ENCODE assay signal across 8 mouse cellular contexts in genomic region chr17:70817862-70818451, GRCm38 (mm10). TPM values are rescaled to one million over a fixed set of nuclear protein-coding genes. Genes with fewer than 3 reads are reported as not detected.
A peak's percentile ranks its signal among the peaks of the same experiment; 100 is the strongest.
DNase-seq lines count a peak whose midpoint lies in the region; ATAC-seq and TF ChIP-seq lines count a peak whose summit lies in the region.

No protein-coding gene starts in this region.

- H3K36me3 ChIP-seq in heart, embryonic 10.5 days, result no peaks in the 10 kb centered on the region
- no peaks in the 10 kb centered on the region for H3K36me3 ChIP-seq in forebrain, postnatal 0 days (ENCODE audit: insufficient read depth)
- no peaks in the 10 kb centered on the region for H3K36me3 ChIP-seq in limb, embryonic 10.5 days

- peak; percentile 54; the same call in 1 of the 2 replicates for ATAC-seq in forebrain, postnatal 0 days

- 2% methylated on average over 50 of the region's 51 CpGs for WGBS in heart, embryonic 10.5 days
- WGBS in forebrain, postnatal 0 days, result 12% methylated on average over 51 of the region's 51 CpGs
- 2% methylated on average over 50 of the region's 51 CpGs for WGBS in limb, embryonic 10.5 days

- TF ChIP-seq CTCF in forebrain, postnatal 0 days (IDR thresholded peaks at IDR 0.05; ENCODE audit: low read depth), result no peak

- no peaks in the 10 kb centered on the region for H3K4me1 ChIP-seq in heart, embryonic 10.5 days
- no peaks in the 10 kb centered on the region for H3K4me1 ChIP-seq in forebrain, postnatal 0 days (ENCODE audit: insufficient read depth)
- peaks cover 9% of the 10 kb centered on the region; the same call in 1 of the 2 replicates for H3K4me1 ChIP-seq in limb, embryonic 10.5 days

- peak overlapping the region; percentile 61 for H3K4me3 ChIP-seq in heart, embryonic 10.5 days
- peak overlapping the region; percentile 36 for H3K4me3 ChIP-seq in forebrain, postnatal 0 days (ENCODE audit: low read depth, low read length)
- H3K4me3 ChIP-seq in limb, embryonic 10.5 days, result peak overlapping the region; percentile 63

- H3K9me3 ChIP-seq in heart, embryonic 10.5 days, result no peaks in the 10 kb centered on the region
- no peaks in the 10 kb centered on the region for H3K9me3 ChIP-seq in forebrain, postnatal 0 days (ENCODE audit: low read length)
- no peaks in the 10 kb centered on the region for H3K9me3 ChIP-seq in limb, embryonic 10.5 days (replicated peaks)

- peak overlapping the region; percentile 72 for H3K4me2 ChIP-seq in forebrain, postnatal 0 days (ENCODE audit: low read depth)

- H3K27ac ChIP-seq in heart, embryonic 10.5 days, result peak overlapping the region; percentile 65
- no peak overlapping the region for H3K27ac ChIP-seq in forebrain, postnatal 0 days (ENCODE audit: low read depth, low read length)
- peak overlapping the region; percentile 68 for H3K27ac ChIP-seq in limb, embryonic 10.5 days

- H3K27me3 ChIP-seq in heart, embryonic 10.5 days (ENCODE audit: insufficient read depth, poor library complexity, severe bottlenecking), result peaks cover 39% of the 10 kb centered on the region
- peaks cover 4% of the 10 kb centered on the region; the same call in 1 of the 2 replicates for H3K27me3 ChIP-seq in forebrain, postnatal 0 days (ENCODE audit: insufficient read depth, low read length)
- peaks cover 54% of the 10 kb centered on the region for H3K27me3 ChIP-seq in limb, embryonic 10.5 days (ENCODE audit: low read depth, poor library complexity, severe bottlenecking)

- peak overlapping the region; percentile 39; the same call in 1 of the 2 replicates for H3K9ac ChIP-seq in forebrain, postnatal 0 days

- intact Hi-C loops in gastrocnemius, postnatal 14 days (cut with DNase I; ENCODE audit: low total_unique reads), result no loop called here

- no peak for DNase-seq in heart, embryonic 10.5 days (ENCODE audit: low spot score)
- DNase-seq in heart, adult 18-20 months, result no peak
- peak; percentile 56 for DNase-seq in adrenal gland, postnatal 10 days
- DNase-seq in forebrain, postnatal 0 days, result peak; percentile 47
- peak; percentile 62 for DNase-seq in limb, embryonic 10.5 days (ENCODE audit: low spot score)
- DNase-seq in neural tube, embryonic 10.5 days (ENCODE audit: extremely low spot score, low spot score), result peak; percentile 58
- DNase-seq in ovary, postnatal 10 days (ENCODE audit: low spot score), result no peak
- no peak for DNase-seq in gastrocnemius, postnatal 14 days

RNA-seq across cellular contexts. Expression of gene Tgif1, which starts 35.4 kb away (rescaled TPM):
- polyA plus RNA-seq in heart, embryonic 10.5 days (2016; fragmentation: Nextera tagmentation; extraction: Ambion mirVana), result 31.5 and 58.1 TPM in 2 replicates
- total RNA-seq in heart, adult 18-20 months (2021), result 1 to 10 TPM; 2.6 to 4.6 TPM
- total RNA-seq in adrenal gland, postnatal 10 days (2021), result 10 to 100 TPM; 35.7 to 51.8 TPM
- 3.0 and 3.5 TPM in 2 replicates for total RNA-seq in forebrain, postnatal 0 days (2014; rRNA removed)
- 4.4 and 5.2 TPM in 2 replicates for polyA plus RNA-seq in forebrain, postnatal 0 days (2015; fragmentation: Nextera tagmentation; extraction: Ambion mirVana)
- polyA plus RNA-seq in limb, embryonic 10.5 days (2016; fragmentation: Nextera tagmentation; extraction: Ambion mirVana), result 105 and 132 TPM in 2 replicates
- total RNA-seq in gastrocnemius, postnatal 14 days (2021), result 1 to 10 TPM; 7.2 to 7.3 TPM

Comparison
In these comparisons a context has a peak if more than half of its experiments do, and no peak if none do; other contexts are left out.
1. DNase-seq: peak in adrenal gland, postnatal 10 days (single experiment), forebrain, postnatal 0 days (single experiment), limb, embryonic 10.5 days (single experiment) and neural tube, embryonic 10.5 days (single experiment); none in heart, embryonic 10.5 days (single experiment), heart, adult 18-20 months (0 of 2), ovary, postnatal 10 days (single experiment) and gastrocnemius, postnatal 14 days (single experiment).
2. Peak in every context shown above with its lines, with median percentiles within 50 percentile points of each other: H3K4me3 ChIP-seq.